Mouse (Mus musculus): ENCODE results near the gene Rin3.

DNA sequence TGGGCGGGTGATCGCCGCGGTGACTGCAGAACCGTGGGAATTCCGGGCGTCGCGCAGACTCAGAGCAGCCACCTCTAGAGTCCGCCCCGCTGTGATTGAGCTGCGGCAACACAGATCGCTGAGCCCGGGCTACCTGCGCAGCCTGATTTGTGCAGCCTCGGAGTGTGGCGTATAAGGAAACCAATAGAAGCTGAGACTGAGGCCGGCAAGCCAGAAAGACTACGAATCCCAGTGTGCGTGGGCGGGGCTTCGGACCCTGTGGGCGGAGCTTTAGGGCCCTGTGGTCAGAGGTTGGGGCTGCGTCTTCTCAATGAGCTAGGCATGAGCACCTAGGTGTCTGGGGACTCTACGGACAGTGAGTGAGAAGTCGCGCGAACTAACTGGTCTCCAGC lies 156.8 kb downstream of the Rin3 start, which contains the start of gene Lgmn:
- TF ChIP-seq CTCF (IDR thresholded peaks at IDR 0.05; ENCODE audit: low read depth) (no peak), EP300 (IDR thresholded peaks at IDR 0.05; ENCODE audit: low read depth) (no peak)
